Mouse (Mus musculus): ENCODE measurements at regions not wholly inside any gene's neighbourhood (a gene's known extent, or its start where the extent isn't known, plus 50 kb on each side); places are given as distances from the start of the nearest gene placed in this dataset.

DNA sequence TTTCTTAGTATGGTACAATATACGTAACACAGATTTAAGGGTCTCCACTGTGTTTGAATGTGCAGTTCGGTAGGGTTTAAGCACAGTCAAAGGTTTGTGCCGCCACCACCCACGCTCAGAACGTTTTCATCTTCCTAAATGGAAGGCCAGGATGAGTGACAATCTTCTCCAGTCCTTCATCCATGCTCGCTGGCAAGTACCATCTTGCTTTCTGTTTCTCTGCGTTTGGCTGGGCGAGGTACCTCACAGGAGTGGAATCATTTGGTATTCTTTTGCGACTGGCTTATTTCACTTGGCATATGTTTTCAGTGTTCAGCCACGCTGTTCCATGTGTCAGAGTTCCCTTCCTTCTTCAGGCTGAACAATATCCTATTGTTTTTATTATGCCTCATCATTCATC lies 342.3 kb downstream of the Pax1 start:
- no peak for DNase-seq (ENCODE audit: extremely low spot score, low spot score)

DNA sequence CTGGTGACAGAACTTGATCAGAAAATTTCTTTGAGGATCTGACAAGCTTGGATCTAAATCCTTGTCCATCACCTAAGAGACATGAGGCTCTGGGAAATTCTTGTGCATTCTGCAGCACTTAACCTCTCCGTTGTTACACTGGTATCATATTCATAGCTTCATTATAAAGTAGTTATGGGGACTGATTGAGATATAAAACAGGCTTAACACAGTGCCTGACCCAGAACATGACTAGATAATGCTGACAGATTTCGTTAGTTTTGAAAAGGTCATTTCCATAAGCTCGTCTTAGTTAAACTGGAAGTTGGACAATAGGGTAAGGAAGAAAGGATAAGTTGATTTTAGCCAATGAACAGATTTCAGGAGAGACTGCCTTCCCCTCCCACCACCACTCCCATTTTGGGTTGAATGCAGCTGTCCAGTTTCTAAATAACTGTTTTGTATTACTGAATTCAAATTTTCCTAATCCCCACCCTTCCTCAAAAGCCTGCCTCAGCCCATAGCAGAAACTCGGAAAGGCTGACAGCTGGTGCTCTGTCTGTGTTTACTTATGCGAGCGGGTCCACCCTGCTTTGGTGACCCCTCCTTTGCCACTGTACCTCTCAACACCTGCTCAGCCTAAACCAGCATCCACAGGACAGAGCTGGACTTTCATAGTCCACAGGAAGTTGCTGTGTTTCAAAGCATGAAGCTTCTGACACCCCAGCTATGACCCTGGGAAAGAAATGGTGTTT lies 340.8 kb downstream of the Pax1 start:
- DNase-seq (ENCODE audit: extremely low spot score, low spot score): no peak

DNA sequence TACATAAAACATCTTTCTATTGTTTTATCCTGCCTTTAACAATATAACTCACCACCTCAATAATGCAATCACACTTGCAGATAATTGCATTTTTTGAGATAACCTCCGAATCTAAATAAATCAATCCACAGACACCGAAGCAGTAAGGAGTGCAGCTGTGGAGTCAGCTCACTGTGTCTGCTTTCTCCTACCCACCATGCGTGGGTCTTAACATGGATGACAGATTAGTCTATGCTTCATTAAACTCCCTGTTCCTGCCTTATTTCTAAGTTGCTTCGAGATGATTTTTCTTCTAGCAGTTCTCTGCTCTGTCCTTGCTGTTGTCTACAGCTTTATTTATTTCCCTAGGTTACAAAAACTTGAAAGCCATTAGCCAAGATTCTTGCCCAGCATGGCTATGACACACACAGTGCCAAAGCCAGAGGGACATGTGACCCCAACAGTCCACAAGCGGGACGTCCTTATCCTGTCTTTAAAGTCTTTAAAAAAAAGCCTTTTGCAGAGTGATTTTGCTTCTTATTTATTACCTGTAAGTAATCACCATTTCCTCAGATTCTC lies 337.9 kb downstream of the Pax1 start:
- DNase-seq (ENCODE audit: extremely low spot score, low spot score): no peak

DNA sequence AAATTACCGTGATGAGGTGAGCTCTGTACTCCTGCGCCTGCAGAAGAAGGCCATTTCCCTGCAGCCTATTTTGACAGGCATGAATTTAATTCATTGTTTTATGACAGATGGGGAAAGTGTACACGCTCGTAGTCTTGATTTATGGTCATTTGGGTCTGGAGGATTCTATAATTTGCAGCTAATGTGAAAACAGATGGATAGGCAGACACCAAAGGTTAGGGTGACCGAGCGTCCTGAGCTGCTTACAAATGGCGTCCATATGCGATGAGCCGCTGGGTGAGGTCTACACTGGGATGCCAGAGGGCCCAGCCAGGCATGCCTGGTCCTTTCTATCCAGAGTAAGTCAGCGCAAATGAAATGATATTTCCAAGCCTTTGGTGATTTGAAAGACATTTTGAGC lies 330.2 kb downstream of the Pax1 start:
- DNase-seq (ENCODE audit: extremely low spot score, low spot score): no peak

DNA sequence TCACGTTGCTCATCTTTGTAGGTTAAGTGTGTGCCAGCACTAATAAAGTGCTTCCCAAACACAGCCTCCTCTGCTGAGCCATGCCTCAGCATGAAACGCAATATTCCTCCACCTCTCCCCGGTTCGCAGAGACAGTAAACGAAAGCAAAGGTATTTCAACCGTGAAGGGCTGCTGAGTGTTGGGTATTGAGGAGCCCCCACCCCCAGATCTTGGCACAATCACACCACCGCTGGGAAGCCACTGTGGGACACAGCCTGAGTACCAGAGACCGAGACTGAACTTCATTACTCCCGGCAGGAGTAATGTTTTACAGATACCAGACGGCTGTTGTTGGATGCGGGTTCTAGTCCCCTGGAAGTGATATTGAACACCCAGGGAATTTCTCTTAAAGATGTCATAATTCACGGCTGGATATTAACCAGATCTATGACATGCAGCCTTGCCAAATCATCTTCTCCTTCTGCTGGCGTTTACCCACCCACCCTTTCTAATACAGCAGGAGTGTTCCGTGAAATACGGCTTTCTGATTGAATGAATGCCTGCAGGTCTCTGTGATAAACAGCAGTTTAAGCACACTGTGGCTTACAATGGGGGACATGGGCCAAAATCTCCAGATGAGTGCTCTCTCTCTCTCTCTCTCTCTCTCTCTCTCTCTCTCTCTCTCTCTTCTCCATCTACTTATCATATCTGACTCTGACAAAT lies 328.9 kb downstream of the Pax1 start:
- no peak for DNase-seq (ENCODE audit: extremely low spot score, low spot score)

- DNase-seq (ENCODE audit: extremely low spot score, low spot score): peak; percentile 69
These were observed 327.0 kb downstream of the Pax1 start for GRCm38 (mm10) chr2:147688742-147689141.

DNA sequence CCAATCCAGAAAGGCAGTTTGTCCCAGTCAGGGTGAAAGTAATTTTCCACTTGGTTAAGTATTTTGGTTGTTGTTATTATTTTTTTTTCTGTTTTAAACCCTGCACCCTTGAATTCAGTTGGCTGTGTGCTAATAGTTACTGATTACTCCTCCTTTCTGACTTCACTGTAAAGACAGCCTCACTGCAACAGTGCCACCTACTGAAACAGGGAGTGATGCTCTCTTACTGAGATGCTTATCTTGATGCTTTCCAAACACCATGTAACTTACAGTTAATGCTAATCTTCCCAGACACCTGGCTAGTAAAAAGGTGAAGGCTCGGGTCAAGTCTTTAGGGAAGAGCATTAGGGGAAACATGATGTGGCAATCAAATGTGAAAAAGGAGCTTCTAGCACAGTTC lies 294.9 kb downstream of the Pax1 start:
- peak; percentile 33 for DNase-seq (ENCODE audit: extremely low spot score, low spot score)

DNA sequence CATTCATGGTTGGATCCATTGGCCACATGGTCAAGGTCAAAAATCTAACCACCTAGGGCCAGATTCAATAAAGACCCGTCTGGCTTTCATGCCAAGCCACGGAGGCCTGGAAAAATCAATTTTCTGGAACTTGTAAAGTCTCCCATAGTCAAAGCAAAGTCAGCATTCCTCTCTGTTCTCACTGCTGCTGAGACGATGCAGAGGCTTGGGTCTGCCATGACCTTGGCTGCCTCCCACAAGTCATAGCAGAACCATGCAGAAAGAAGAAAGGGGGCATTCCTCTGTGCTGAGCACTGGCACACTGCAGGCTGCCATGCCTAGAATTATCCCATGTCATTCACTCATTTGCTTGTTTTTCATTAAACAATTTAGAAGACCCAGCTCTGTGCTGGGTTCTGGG lies 288.5 kb downstream of the Pax1 start:
- DNase-seq (ENCODE audit: extremely low spot score, low spot score): no peak

DNA sequence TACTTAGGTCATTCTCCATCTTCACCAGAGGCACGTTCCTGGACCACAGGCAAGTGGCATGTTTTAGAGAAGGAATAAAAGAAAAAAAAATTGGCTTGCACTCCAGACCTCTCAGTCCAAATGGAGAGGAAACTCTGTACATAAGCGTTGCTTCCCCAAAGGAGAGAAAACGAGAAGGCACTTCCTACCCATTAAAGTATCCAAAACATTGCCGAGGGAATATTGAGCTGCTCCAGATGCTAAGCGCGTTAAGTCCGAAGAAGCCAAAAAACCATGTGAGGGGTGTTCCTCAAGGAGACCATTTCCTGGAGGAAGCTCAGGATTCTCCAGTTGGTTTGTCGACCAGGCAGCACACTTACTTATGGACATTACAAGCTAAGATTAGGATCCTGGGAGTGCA lies 286.2 kb downstream of the Pax1 start:
- DNase-seq (ENCODE audit: extremely low spot score, low spot score): no peak

GRCm38 (mm10) chr2:147647506-147647905 lies 285.8 kb downstream of the Pax1 start:
- DNase-seq (ENCODE audit: extremely low spot score, low spot score): no peak

DNA sequence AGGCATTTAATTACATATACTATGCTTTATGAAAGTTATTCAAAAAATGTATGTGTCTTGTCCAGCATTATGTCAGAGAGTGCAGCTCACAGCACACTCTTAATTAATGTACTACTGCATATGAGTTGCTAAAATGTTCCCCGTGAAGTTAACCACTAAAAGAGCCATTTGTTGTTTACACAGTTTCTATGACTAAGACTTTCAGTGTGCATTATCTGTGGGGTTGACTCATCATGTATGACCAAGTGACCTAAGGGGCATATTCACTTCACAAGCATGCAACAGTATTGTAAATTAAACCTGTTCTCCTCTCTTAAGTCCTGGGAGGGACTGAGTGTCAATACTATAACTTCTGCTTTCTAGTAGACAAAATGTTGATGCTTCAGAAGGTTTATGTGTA lies 276.2 kb downstream of the Pax1 start:
- no peak for DNase-seq (ENCODE audit: extremely low spot score, low spot score)

DNA sequence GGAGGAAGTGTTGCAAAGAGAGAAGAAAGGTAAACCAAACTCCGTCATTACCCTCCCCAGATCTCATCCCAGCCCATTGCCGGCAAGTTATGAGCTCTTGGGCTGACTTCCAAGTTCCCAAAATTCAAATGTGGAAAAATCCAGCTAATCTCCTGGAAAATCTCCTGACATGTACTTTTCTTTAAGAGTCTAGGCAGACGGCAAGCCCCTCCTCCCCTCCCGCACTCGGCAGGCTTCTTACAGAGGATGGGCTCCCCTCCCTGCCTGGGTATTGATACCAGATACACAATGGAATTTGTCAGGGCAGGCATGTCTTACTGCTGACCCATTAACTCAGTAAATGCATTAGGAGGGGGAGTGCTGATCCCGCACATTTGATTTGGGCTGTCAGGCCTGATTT lies 271.0 kb downstream of the Pax1 start:
- no peak for DNase-seq (ENCODE audit: extremely low spot score, low spot score)

DNA sequence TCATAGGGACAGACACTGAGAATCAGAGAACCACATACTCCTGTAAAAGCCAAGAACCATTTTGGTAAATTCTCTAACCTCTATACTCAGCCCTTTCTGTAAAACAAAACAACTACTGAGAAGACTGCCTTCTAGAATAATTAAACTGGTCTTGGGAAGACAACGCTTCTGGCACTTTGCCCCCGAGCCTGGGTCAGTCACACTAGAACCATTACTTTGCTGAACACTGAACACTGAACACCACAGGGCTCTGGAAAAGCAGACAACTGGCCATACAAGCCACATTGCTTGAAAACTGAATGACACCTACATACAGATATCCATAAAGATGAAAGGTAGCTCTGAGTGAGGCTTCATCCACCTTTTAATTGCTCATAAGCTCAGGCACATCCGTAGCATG lies 268.0 kb downstream of the Pax1 start:
- no peak for DNase-seq (ENCODE audit: extremely low spot score, low spot score)

GRCm38 (mm10) chr2:147627096-147627495 lies 265.4 kb downstream of the Pax1 start:
- DNase-seq (ENCODE audit: extremely low spot score, low spot score): no peak

DNA sequence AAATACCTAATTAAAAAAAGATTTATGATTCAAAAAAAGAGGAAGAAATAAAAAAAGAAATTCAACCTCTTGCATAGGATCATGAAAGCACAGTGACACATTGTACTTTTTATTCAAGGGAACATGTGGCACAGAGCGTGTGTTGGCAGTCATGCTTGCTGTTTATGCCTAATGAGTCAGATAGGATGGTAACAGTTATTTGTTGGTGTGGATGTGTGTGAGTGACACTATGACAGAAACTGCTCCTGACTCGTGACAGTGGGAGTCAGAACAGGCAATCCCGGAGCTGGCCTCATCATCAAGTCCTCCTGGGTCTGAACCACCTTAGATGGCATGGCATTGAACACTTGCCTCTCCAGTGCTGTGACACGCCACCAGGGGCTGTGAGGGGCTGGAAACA lies 261.4 kb downstream of the Pax1 start:
- no peak for DNase-seq (ENCODE audit: extremely low spot score, low spot score)

GRCm38 (mm10) chr2:147617849-147618248 lies 256.1 kb downstream of the Pax1 start:
- DNase-seq (ENCODE audit: extremely low spot score, low spot score): peak; percentile 25

DNA sequence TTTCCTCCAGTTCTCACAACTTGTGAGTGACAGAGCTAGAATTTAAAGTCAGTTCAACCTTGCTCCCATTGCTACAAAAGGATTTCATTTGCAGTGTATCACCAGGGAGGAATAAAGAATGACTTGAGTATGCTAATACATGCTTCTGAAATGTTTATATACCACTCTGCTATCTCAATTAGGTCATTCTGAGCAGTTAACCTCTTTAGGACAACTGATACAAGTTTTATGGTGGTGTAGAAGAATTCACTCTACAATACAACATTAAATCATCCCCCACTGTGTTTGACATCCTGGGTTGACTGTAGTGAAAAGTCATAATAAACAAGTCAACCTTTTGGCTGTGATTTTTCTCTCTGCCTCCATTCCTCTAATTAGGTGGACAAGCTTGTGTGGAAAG lies 248.6 kb downstream of the Pax1 start:
- no peak for DNase-seq (ENCODE audit: extremely low spot score, low spot score)

GRCm38 (mm10) chr2:147601639-147602038 lies 239.9 kb downstream of the Pax1 start:
- DNase-seq (ENCODE audit: extremely low spot score, low spot score): no peak

- no peak for DNase-seq (ENCODE audit: extremely low spot score, low spot score)
These were observed 210.7 kb downstream of the Pax1 start for GRCm38 (mm10) chr2:147572413-147572812.

GRCm38 (mm10) chr2:147561220-147561619 lies 199.5 kb downstream of the Pax1 start:
- DNase-seq (ENCODE audit: extremely low spot score, low spot score): no peak

DNA sequence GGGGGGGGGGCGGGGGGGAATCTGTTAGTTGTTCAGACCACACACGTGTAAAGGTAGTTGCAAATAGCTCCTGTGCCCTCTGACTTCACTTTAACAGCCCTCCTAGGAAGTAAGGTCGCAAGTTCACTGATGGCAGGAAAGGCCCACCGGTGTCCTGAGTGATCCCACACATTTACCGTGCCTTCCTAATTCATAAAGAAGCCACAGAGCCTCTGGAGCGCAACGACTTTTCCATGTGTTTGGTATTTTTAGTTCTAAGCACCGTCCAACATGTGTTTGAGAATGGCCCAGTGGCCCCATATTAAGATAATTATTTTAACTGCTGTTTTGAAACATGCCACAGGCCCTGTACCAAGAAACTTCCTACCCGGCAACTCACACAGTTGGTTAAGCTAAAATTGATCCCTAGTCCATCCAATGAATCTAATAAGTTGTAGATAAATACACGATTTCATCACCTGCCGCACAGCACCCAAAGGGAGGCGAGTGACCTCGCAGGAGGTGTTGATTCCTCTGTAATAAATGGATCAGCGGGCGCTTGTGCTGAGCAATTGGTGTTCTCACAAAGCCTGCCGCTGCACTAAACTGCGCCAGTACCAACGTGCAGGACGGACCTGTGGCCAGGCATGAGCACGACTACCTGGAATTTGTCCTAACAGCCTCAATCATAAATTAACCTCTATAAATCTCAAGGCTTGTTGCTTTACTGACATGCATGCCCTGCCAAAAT lies 198.9 kb downstream of the Pax1 start:
- peak; percentile 40 for DNase-seq (ENCODE audit: extremely low spot score, low spot score)

DNA sequence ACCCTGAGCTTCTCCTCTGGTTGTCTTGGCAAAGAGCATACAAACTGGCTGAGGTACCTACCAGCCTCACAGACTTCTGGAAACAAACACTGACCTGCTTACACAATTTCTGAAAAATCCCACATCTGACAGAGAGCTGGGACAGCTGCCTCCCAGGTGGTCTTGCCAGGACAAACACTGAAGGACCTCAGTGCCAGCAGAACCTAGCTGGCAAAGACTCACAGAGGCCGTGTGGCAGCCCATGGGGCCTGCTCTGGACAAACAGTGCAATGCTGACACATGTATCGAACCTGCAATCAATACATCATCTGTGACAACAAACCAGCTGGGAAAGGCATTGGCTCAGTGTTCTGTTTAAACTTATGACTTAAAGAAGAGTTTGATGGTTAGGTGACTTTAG lies 167.4 kb downstream of the Pax1 start:
- peak; percentile 21 for DNase-seq (ENCODE audit: extremely low spot score, low spot score)
